Mouse (Mus musculus) thymus, postnatal 10 days (tissue): ENCODE measurements around the gene Zbtb48.

Experiments used
- DNase-seq, 2 experiments: peaks; one replicate each; pipeline ENCODE4 v3.0.0; 2021; ENCODE audit warnings: low spot score in 2 of 2

Zbtb48 gene

DNA sequence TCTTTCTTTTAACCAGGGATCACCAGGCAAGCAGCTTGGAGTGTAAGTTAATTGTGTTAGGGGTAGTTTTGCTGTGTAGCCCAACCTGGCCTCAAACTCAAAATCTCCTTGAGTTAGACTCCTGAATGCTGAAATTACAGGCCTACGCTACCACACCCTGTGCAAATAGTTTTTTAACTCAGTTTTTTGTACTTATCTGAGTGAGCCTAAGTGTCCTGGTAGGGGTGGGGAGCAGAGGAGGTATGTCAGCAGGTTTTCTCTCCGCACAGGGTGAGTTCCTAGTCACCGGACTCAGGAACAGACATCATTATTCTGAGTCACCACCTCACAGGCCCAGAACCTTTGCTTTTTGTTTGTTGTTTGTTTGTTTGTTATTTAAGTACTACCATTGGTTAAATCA lies 25.4 kb downstream of the Zbtb48 start:
- DNase-seq, result no peak

DNA sequence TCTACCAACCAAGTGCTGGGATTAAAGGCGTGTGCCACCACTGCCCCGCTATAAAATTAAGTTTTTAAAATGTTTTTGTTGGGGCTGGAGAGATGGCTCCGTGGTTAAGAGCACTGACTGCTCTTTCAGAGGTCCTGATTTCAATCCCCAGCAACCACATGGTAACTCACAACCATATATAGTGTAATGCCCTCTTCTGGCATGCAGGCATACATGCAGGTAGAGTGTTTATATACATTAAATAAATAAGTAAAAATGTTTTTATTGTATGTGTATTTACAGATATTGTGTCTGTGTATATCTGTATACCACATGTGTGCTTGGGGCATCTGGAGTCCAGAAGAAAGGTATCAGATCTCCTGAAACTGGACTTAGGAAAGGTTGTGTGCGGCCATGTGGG lies 26.1 kb downstream of the Zbtb48 start:
- DNase-seq, result no peak

DNA sequence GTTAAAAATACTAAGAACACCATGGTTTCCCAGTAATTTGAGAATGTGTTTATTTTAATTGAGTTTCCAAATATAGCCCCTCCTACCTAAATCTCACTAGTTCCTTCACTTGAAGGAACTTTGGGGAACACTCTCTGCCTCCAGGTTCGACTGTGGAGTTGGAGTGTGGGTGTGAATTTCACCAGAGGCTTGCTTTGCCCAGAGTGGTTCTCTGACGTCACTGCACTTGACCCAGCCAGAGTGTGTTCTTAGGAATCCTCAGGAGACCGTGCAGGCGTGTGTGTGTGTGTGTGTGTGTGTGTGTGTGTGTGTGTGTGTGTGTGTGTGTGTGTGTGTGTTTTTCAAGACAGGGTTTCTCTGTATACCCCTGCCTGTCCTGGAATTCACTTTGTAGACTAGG lies 26.6 kb downstream of the Zbtb48 start:
- DNase-seq, result no peak

DNA sequence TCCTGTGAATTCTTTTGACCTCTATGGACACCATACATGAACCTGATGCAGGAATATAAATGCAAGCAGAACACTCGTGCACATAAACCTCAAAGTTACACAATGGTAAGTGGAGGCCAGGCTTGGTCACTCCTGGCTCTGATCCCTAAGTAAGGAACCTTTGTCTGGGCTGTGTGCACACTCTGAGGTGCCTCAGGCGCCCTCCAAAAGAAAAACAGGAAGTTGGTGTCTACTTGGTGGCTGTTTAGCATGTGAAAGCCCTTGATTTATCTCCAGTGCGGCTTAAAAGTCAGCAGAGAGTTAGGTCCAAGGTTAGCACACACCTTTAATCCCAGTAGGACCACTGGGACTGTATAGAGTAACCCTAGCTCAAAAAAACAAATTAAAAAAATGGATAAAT lies 28.0 kb downstream of the Zbtb48 start:
- no peak for DNase-seq

DNA sequence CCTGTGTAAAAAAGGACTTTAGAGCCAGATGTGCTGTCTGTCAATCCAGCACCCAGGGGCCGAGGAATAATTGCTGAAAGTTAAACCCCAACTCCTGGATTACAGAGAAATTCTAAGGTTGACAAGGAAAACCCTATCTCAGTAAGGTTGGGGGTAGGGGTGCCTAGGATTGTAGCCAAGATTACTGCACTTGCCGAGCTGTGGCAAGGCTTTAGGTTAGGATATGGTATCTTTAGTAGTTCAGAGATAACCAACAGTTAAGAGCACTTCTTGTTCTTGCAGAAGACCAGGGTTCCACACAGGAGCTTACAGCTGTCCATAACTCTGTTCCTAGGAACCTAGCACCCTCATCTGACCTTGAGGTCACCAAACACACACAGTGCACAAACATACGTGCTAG lies 29.8 kb downstream of the Zbtb48 start:
- DNase-seq, result no peak

DNA sequence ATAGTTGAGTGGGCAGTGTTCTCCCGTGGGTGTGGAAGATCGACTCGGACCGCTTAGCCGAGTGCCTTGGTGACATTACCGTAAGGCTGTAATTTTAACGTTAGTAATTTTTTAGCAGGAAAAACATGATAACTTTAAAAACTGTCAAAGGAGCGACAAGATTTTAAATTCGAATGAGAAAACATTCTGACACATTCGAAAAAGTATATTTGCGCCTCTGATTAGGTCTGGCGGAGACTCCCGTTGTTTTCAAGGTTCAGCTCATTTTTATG lies 30.6 kb downstream of the Zbtb48 start:
- no peak for DNase-seq

DNA sequence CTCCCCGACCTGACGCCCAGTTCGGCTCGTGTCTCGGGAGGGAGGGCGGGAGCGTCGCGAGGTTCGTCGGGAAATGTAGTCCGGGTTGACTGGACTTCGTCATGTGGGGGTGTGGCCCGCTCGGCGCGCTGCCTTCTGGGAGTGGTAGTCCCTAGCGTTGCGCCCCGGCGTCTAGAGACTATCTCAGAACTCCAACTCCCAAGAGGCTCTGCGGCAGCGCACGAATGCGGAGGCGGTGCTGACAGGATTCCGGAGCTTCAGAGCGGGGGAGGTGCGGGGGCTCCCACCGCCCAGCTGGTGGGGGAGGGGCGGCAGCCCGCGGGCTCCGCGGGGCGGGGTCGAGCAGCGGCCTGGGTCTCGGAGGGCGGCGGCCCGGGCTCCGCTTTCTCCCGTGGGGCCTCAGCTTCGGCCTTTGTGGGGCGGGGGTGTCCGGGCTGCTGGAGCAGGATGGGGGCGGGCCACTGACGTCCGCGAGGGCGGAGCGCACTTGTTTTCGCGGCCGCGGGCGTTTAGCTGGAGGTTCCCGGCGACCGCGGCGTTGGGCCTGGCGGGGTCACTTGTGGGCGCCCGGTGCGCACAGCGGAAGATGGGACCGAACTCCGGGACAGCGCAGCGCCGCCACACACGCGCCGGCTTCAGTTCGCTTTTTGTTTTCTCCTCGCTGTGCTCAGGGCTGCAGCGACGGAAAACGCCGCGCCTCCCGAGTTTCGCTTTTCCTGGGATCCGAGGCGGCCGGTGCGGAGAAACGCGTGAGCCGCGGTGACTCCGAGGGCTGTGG lies 31.1 kb downstream of the Zbtb48 start, which contains the start of gene Phf13:
Phf13 (minus strand) TSS at position 86 of the 778 bp plus-strand sequence.
- DNase-seq, result peak; percentile 98

DNA sequence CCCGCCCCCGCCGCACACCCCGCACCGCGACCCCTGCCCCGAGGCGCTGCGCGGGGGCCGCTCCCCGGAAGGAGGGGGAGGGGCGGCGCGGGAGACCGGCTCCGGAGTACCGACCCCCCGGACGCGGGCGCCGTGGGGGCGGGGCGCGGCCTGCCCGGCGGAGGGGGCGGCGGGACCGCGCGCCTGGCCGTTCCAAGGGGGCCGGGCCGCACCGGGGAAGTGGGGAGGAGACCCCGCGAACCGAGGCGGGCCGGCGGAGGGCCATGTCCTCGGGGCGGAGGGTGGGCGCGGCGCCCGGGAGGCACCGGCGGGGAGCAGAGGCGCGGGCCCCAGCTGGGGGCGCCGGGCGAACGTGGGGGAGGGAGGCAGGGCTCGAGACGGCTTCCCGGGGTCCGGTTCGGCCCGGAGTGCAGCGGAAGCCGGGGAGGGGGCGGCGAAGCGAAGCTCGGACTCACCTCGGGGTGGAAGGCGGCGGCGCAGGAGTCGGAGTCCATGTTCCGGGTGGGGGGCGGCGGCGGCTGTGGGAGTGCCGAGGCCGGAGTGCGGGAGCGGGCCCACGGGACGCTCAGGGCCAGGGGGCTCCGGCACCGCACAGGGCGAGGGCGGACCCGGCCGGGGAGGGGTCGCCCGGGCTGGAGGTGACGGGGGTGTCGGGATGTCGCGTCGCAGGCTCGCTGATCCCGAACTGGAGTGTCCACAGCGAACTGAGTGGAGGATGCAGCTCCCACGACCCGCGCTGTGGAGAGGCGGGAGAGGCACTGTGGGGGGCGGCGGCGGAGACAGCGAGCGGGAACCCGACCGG lies 31.9 kb downstream of the Zbtb48 start:
- DNase-seq, result peak in 1 of 2 experiments; percentile 47

DNA sequence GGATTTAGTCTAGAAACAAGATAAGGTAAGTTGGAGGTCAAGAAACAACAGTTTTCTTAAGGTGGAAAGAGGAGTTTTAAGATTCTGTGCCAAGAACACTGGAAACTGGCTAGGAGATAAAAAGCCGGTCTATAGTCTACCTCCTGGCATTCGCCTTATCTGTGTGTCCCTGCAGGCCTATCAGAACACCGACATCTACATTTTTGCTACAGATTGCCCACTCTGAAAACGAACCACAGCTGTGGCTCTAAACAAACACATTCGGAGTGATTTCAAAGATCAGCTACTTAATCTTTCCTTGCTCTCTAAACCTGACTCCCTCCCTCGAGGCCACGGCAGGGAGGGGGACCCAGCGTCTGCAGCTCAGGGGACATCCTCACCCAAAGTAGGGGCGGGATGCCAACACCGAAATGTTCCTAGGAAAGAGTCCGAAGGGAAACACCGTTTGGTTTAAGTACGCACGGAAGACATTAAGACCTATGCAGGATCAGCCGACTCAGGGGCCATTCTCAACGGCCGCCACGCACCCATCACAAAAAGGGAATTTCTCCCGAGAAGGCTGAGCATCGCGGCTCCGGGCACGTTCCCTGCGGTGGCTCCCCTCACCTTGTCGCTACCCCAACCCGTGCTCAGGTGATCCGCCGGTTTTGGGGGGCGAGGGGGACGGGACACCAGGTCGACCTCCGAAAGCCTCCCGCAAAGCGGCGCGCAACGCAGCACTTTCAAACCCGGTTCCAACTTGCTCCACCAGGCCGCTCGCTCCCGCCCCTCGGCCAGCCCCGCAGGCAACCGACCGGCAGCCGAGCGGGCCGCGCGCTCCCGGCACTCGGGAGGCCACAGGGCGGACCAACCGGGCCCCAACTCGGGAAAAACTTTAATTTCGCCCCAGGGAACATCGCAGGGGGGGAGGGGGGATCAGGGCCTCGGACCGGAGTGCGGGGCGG lies 33.0 kb downstream of the Zbtb48 start:
- peak; percentile 25 to 38 for DNase-seq

DNA sequence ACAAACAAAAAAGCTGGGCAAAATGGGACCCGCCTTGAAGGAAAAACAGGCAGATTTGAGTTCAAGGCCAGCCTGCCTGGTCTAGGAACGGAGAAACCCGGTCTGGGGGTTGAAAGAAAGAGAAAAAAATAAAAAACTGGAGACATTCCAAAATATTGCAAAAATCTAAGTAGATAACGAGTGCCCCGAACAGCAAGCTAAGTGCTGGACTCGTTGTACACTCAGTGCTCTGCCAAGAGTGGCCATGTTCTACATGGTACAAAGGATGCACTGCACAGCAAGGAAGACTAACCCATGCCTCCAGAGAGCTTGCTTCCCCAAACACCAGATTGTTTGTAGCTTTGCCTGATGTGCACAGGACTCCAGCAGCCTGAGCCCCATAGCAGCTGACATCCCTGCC lies 34.4 kb downstream of the Zbtb48 start:
- no peak for DNase-seq

DNA sequence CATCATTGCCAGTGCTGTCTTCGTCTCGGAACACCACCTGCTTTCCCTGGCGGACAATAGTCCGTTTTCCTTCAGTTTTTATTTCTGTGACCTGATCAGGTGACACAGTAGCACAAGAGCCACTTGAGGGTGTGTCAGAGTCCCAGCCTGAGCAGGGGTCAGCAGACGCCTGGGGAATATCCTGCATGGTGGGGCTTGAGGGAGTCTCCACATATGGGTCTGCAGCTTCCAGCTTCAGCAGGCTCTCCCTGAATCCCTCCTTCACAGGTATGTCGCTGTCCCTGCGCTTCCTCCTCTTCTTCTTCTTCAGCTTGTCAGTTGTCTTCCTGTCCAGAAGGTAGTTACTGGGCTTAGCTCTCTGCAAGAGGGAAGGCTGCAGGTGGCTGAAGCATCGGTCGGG lies 35.4 kb downstream of the Zbtb48 start:
- DNase-seq, result no peak

DNA sequence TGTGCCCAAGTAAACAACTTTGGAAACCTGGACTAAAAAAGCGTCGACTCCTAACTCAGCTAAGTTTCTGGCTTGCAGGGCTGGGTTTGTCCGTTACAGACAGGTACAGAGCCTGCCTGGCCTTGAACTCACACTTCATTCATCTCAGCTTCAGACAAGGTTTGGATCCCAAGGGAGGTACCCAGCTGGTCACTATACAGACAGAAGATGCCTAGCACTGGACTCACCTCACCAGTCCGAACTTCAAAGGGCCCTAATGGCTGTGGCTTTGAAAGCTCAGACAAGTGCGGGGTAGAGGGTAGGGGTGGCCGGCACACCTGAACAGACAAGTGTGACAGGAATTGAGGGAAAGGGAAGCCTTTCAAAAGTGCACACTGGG lies 38.4 kb downstream of the Zbtb48 start:
- DNase-seq, result no peak

DNA sequence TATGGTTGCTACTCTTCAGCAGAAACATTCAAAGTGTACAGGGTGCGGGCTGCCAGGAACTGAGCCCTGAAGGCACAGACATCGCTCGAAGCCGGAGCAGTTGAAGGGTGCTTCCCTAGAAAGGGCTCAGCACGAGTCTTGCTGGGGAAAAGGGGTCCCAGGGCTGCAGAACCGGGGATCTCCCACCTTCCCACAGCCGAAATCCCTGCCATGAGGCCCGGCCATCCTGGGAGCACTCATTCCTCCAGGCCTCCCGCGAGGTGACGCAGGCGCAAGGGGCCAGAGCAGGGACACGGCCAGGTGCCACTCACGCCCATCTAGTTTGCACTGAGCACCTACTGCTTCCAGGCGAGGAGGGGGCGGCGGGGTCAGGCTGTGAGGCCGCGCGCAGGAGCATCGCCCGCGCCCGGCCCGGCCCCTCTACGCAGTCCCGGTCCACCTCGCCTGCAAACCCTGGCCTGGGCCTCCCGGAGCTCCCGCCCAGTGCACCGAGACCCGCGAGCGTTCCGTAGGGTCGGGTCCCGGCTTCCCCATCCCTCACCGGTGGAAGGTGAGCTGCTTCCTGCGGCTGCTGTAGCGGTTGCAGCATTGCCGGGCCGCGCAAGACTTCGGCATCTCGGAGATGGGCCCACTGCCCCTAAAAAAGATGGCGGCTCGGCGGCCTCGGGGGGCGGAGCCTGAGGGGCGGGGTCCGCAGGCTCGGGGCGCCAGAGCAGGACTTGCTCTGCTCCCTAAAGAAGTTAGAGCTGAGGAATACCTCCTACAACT lies 38.9 kb downstream of the Zbtb48 start, which contains the start of gene Thap3:
Thap3 (minus strand) TSS at position 656 of the 768 bp plus-strand sequence.
- DNase-seq, result peak; percentile 79 to 82

DNA sequence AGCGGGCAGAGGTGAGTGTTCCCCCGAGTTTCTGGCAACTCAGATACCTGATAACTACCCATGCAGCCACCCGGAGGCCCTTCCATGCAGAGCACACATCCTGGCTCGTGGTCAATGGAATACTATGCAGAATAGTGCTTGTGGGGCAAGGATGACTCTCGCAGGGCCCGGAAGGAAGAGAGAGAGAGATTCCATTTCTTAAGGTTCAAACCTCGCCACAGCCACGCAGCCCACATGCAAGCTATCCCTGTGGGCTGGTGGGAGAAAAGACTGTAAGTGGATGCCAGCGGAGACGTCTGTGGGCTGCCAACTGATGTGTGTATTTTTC lies 39.5 kb downstream of the Zbtb48 start:
- DNase-seq, result no peak

DNA sequence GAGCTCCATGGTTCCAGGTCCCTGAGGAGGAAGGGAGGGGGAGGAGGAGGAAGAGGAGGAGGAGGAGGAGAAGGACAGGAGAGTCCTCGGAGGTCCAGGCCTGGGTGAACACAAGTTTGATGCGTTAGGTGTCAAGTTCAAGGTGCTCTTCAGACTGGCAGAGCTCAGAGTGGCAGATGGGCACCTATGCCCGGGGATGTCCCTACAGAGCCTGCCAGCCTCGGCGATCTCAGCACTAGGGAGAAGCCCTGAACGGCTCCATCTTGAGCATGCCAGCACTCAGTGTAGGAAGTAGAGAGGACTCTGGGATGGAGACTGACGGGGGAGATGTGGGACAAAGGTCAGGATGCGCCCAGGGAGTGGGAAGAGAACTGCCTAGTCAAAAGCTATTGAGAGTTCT lies 40.8 kb downstream of the Zbtb48 start:
- no peak for DNase-seq

DNA sequence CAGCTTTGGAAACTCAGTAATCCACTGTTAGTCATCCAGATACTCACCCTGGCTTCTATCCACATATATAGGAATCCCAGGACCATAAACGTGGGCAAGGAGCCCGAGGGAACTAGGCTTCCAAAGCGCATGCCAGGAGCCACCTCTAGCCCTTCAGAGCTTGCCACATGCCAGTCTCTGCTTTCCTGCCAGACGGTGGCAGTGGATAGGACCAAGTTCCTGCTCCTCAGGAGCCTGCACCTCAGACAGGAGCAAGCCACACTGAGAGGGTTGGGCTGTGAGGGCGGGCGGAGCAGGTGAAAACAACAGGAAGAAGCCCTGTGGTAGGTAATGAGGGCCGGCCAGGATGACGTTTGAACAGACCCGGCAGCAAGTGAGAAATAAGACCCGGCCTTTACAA lies 41.6 kb downstream of the Zbtb48 start:
- no peak for DNase-seq

DNA sequence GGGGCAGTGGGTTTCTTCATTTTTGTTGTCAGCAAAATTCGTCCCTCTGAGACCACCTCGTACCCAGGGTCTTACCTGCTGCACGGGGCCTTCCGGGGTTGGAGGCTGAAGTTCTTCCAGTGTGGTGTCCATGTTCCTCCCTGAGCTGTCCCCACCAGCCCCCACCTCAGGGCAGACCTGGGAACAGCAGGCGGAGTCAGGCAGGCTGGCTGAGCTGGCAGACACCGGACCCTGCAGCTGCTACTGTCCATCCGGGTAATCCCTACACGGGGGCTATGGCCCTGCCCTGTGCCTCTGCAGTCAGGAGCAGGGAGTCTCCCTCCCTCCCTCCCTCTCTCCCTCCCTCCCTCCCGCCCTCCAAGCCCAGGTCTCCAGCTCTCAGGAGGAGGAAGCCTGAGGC lies 43.9 kb downstream of the Zbtb48 start:
- DNase-seq, result no peak

DNA sequence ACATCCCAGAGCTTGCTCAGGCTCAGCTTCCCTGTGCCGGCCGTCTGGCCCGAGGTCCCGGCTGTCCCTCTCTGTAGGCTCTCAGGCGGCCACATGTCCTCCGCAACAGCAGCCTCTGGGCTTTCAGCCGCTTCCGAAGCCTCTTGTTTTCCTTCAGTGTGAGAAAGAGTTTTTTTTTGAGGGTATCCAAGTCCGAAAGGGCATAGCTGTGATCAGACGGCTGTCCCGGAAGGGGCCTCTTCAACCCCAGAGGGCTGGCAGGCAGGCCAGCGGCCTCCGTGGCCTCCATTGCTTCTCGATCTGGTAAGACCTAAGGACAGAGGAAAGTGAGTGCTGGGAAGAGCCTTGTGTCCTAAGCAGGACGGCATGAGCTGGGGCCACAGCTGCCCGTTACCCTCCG lies 44.4 kb downstream of the Zbtb48 start:
- DNase-seq, result no peak

DNA sequence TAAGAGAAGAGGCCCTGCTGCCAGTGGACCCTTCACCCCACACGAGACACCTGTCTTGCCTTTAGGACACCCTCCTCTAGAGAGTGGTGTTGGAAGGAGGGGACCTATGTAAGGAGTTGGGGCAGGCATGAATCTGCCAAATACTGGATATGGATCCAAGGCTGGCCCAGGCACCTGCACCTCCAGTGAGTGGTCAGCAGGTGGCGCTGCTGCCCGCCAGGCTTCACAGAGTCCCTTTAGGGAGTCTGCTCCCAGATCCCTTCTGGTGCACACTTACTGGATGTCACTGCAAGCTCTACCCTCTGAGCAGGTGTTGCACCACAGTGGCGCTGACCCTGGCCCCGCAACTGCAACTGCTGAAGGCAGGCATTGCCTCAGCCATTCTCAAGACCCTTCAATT lies 46.1 kb downstream of the Zbtb48 start:
- peak; percentile 43 to 71 for DNase-seq

DNA sequence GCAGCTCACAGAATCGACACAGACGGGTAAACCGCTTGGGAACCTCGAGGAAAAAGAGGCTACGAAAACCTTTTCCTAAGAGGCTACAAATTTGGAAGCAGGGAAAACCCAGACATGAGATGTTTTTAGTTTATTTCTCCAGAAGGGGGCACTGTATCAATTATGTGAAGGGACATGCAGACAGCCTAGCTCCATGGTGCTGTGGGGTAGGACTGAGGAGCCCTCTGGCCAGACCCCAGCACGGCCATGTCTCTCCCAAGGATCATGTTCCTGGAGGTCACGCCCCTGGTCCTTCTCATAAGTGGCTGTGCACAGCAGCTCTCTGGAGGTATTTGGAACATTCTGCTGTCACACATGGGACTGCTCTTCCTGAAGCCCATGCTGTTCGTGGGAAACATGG lies 46.8 kb downstream of the Zbtb48 start:
- peak in 1 of 2 experiments; percentile 22 for DNase-seq

DNA sequence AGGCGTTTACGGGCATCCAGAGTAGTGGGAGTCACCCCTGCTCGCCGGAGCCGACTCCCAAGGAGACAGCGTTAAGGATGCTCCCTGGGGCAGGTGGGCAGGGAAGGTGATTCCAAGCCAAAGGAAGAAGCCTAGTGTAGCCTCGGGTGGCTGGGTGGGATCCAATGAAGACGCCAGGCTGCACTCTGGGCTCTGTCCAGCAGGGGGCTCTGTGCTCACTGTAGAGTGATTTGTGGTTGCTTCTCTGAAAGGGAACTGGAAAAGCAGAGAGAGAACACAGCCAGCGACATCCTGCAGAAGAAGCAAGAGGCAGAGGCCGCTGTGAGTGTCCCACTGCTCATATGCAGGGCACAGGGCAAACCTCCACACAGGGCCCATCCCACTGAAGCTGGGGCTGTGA lies 49.7 kb downstream of the Zbtb48 start:
- peak; percentile 64 to 88 for DNase-seq

DNA sequence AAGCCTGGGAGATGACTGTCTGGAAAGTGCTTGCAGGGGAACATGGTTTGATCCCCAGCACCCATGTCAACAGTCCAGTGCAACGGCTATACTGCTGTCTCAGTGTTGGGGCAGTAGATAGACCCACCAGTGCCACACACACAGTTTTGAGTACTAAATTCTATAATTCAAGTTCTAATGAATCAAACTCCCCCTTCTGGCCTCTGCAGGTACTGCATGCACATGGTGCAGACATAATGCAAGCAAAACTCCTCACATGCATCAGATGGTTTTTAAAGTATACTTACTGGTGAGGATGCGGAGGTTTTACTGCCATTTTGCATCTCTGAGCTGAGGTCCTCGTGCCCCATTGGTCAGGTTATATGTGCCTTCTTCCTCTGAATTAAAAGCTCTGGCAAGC lies 52.0 kb downstream of the Zbtb48 start:
- DNase-seq, result peak in 1 of 2 experiments; percentile 53
